Mouse (Mus musculus) retina, postnatal 1 day (tissue): Measurements from ENCODE around the gene Cebpb.

Source experiments
- DNase-seq: peaks from one replicate; pipeline ENCODE4 v3.0.0-alpha.2; 2012

The Cebpb gene

GRCm38 (mm10) chr2:167723589-167724206 is 35.0 kb downstream of the Cebpb start:
- DNase-seq = no peak

GRCm38 (mm10) chr2:167725879-167726278 is 37.2 kb downstream of the Cebpb start:
- DNase-seq = no peak

GRCm38 (mm10) chr2:167727161-167727560 is 38.4 kb downstream of the Cebpb start:
- DNase-seq = peak; percentile 86

GRCm38 (mm10) chr2:167730036-167730435 is 41.3 kb downstream of the Cebpb start:
- DNase-seq = no peak

- no peak for DNase-seq
Measured at GRCm38 (mm10) chr2:167731149-167731548, 42.4 kb downstream of the Cebpb start.

GRCm38 (mm10) chr2:167734861-167735260 is 46.1 kb downstream of the Cebpb start:
- DNase-seq = no peak

GRCm38 (mm10) chr2:167739030-167739429 is 50.3 kb downstream of the Cebpb start:
- DNase-seq = no peak
